ENCODE assay signal across 8 mouse cellular contexts in genomic region chr1:183147438-183147841, GRCm38 (mm10).
DNase-seq lines count a peak whose midpoint lies in the region; ATAC-seq and TF ChIP-seq lines count a peak whose summit lies in the region.

No protein-coding gene starts in this region.

- no peak overlapping the region for H3K4me3 ChIP-seq in lung, adult 2 months (replicated peaks; ENCODE audit: extremely low read depth, low read depth, low read length)
- H3K4me3 ChIP-seq in embryonic facial prominence, embryonic 15.5 days (replicated peaks), result peak overlapping the region; percentile 39
- H3K4me3 ChIP-seq in heart, embryonic 12.5 days, result no peak overlapping the region
- H3K4me3 ChIP-seq in lung, embryonic 14.5 days (ENCODE audit: low read depth, low read length), result no peak overlapping the region
- no peak overlapping the region for H3K4me3 ChIP-seq in neural tube, embryonic 14.5 days (ENCODE audit: low read depth, low read length)

- H3K36me3 ChIP-seq in embryonic facial prominence, embryonic 15.5 days, result no peaks in the 10 kb centered on the region
- H3K36me3 ChIP-seq in heart, embryonic 12.5 days, result no peaks in the 10 kb centered on the region
- no peaks in the 10 kb centered on the region for H3K36me3 ChIP-seq in lung, embryonic 14.5 days (ENCODE audit: insufficient read depth)
- H3K36me3 ChIP-seq in neural tube, embryonic 14.5 days (ENCODE audit: control insufficient read depth, insufficient read depth, low read length), result no peaks in the 10 kb centered on the region

- peak overlapping the region; percentile 46 for H3K4me2 ChIP-seq in embryonic facial prominence, embryonic 15.5 days (replicated peaks)
- peak overlapping the region; percentile 29; the same call in 1 of the 2 replicates for H3K4me2 ChIP-seq in heart, embryonic 12.5 days
- peak overlapping the region; percentile 49 for H3K4me2 ChIP-seq in lung, embryonic 14.5 days
- H3K4me2 ChIP-seq in neural tube, embryonic 14.5 days (ENCODE audit: low read depth, low read length), result no peak overlapping the region

- no peaks in the 10 kb centered on the region for H3K9me3 ChIP-seq in embryonic facial prominence, embryonic 15.5 days (replicated peaks)
- no peaks in the 10 kb centered on the region for H3K9me3 ChIP-seq in heart, embryonic 12.5 days (replicated peaks)
- no peaks in the 10 kb centered on the region for H3K9me3 ChIP-seq in lung, embryonic 14.5 days (ENCODE audit: low read depth, low read length)
- H3K9me3 ChIP-seq in neural tube, embryonic 14.5 days (ENCODE audit: control insufficient read depth, low read length), result no peaks in the 10 kb centered on the region

- no peak for TF ChIP-seq CTCF in lung, adult 2 months (IDR thresholded peaks at IDR 0.05; ENCODE audit: insufficient read depth, low read length)
- no peak for TF ChIP-seq CTCF in lung, embryonic 14.5 days (IDR thresholded peaks at IDR 0.05; ENCODE audit: low read depth)

- DNase-seq in lung, adult 18-20 months, result peak; percentile 67 to 74
- no peak for DNase-seq in lung, adult 2 months
- DNase-seq in kidney, adult 18-20 months, result peak; percentile 20
- peak; percentile 82 for DNase-seq in lung, embryonic 14.5 days
- DNase-seq in testis, postnatal 14 days (ENCODE audit: low spot score), result no peak

- H3K27ac ChIP-seq in embryonic facial prominence, embryonic 15.5 days (replicated peaks), result peak overlapping the region; percentile 67
- peak overlapping the region; percentile 30; the same call in 1 of the 2 replicates for H3K27ac ChIP-seq in heart, embryonic 12.5 days (ENCODE audit: poor library complexity, severe bottlenecking)
- no peak overlapping the region for H3K27ac ChIP-seq in lung, embryonic 14.5 days (ENCODE audit: low read depth)
- no peak overlapping the region for H3K27ac ChIP-seq in neural tube, embryonic 14.5 days (ENCODE audit: low read depth, low read length)

- H3K4me1 ChIP-seq in lung, adult 2 months (ENCODE audit: control insufficient read depth, insufficient read depth, low read length), result peaks cover 2% of the 10 kb centered on the region
- peaks cover 62% of the 10 kb centered on the region for H3K4me1 ChIP-seq in embryonic facial prominence, embryonic 15.5 days
- peaks cover 48% of the 10 kb centered on the region for H3K4me1 ChIP-seq in heart, embryonic 12.5 days (replicated peaks)
- peaks cover 15% of the 10 kb centered on the region; the same call in 1 of the 2 replicates for H3K4me1 ChIP-seq in lung, embryonic 14.5 days (ENCODE audit: insufficient read depth)
- peaks cover 11% of the 10 kb centered on the region; the same call in 1 of the 2 replicates for H3K4me1 ChIP-seq in neural tube, embryonic 14.5 days (ENCODE audit: control insufficient read depth, insufficient read depth, low read length)

- ATAC-seq in embryonic facial prominence, embryonic 15.5 days (ENCODE audit: insufficient number of reproducible peaks, low FRiP score, low TSS enrichment, low read depth), result peak; percentile 87
- peak; percentile 84 for ATAC-seq in heart, embryonic 12.5 days (ENCODE audit: insufficient number of reproducible peaks, low FRiP score)
- ATAC-seq in lung, embryonic 14.5 days (ENCODE audit: insufficient read depth), result peak; percentile 95
- peak; percentile 70; the same call in 1 of the 2 replicates for ATAC-seq in neural tube, embryonic 14.5 days (ENCODE audit: low read depth)

- WGBS in lung, adult 2 months, result 26% methylated on average over 5 of the region's 5 CpGs
- 3% methylated on average over 5 of the region's 5 CpGs for WGBS in embryonic facial prominence, embryonic 15.5 days
- WGBS in heart, embryonic 12.5 days, result 16% methylated on average over 5 of the region's 5 CpGs
- WGBS in lung, embryonic 14.5 days, result 5% methylated on average over 5 of the region's 5 CpGs
- 27% methylated on average over 5 of the region's 5 CpGs for WGBS in neural tube, embryonic 14.5 days

- H3K27me3 ChIP-seq in embryonic facial prominence, embryonic 15.5 days, result no peaks in the 10 kb centered on the region
- H3K27me3 ChIP-seq in heart, embryonic 12.5 days (replicated peaks), result no peaks in the 10 kb centered on the region
- no peaks in the 10 kb centered on the region for H3K27me3 ChIP-seq in lung, embryonic 14.5 days (ENCODE audit: insufficient read depth, low read length)
- no peaks in the 10 kb centered on the region for H3K27me3 ChIP-seq in neural tube, embryonic 14.5 days (ENCODE audit: control insufficient read depth, insufficient read depth, low read length)

- no peak overlapping the region for H3K9ac ChIP-seq in embryonic facial prominence, embryonic 15.5 days
- no peak overlapping the region; the same call in 1 of the 2 replicates for H3K9ac ChIP-seq in heart, embryonic 12.5 days
- no peak overlapping the region for H3K9ac ChIP-seq in lung, embryonic 14.5 days
- no peak overlapping the region for H3K9ac ChIP-seq in neural tube, embryonic 14.5 days (replicated peaks; ENCODE audit: low read depth, low read length)

- no peak; the same call in 1 of the 2 replicates for TF ChIP-seq POLR2A in lung, adult 2 months (IDR thresholded peaks at IDR 0.05; ENCODE audit: borderline replicate concordance, extremely low read depth, low read depth, low read length)

Comparison
In these comparisons a context has a peak if more than half of its experiments do, and no peak if none do; other contexts are left out.
1. DNase-seq: peak in lung, adult 18-20 months (2 of 2), kidney, adult 18-20 months (single experiment) and lung, embryonic 14.5 days (single experiment); none in lung, adult 2 months (single experiment) and testis, postnatal 14 days (single experiment).
2. H3K27ac ChIP-seq: peak in embryonic facial prominence, embryonic 15.5 days (single experiment) and heart, embryonic 12.5 days (single experiment); none in lung, embryonic 14.5 days (single experiment) and neural tube, embryonic 14.5 days (single experiment).
3. Peak in every context shown above with its lines, with median percentiles within 50 percentile points of each other: ATAC-seq.